Mouse (Mus musculus) layer of hippocampus, adult 2 months (tissue): ENCODE results near the gene Endod1. TPM values are rescaled to one million over a fixed set of nuclear protein-coding genes. Genes with fewer than 3 reads are reported as not detected.
A peak's percentile ranks its signal among the peaks of the same experiment; 100 is the strongest.
"Not testable (repeated sequence)": the region's sequence is repeated elsewhere in the genome, so short reads cannot be mapped to it uniquely, and the experiment has no call there.

Experiments
- DNase-seq, 2 experiments: peaks; one replicate each; pipeline ENCODE4 v3.0.0; 2022; ENCODE audit warnings: low spot score in 2 of 2
- H3K27ac ChIP-seq: fragments of 200-600 bp; 2 replicates; pipeline ENCODE4 v1.8.1; 2022
- H3K4me3 ChIP-seq: fragments of 200-600 bp; 2 replicates; pipeline ENCODE4 v1.8.1; 2022; ENCODE audit warnings: mild to moderate bottlenecking
- CTCF ChIP-seq: fragments of 200-600 bp; conservative IDR thresholded peaks from 2 replicates; pipeline ENCODE4 v1.8.1; 2022; ENCODE audit warnings: antibody characterized with exemption, mild to moderate bottlenecking, moderate library complexity
- total RNA-seq, 2 experiments: library from RNA; stranded (reverse); gene quantifications; 2 replicates each; pipeline ENCODE4 v1.2.3; 2021

Endod1 gene
- total RNA-seq, 2 experiments from 2014 or later, result 67.3 to 73.6 TPM

DNA sequence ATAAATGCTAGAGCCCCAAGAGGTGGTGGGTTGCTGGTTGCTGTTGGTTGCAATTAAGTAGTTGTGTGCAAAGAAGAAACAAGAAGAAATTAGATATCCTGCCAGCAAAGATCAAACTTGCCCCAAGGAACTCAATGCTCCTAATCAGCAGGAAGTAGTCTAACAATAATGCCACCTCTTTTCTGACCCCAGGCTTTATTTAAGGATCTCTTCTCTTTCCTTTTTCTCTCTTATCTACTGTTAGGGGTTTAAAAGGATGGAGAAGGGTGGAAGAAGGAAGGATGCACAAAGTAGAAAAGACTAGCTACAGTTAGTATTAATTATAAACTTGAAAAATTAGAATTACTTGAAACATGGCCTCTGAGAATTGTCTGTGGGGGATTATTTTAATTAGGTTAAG lies 8.9 kb downstream of the Endod1 start:
- Histone ChIP-seq H3K27ac (no peak overlapping the region), H3K4me3 (no peak overlapping the region)
- TF ChIP-seq CTCF, result no peak
- DNase-seq, result no peak

DNA sequence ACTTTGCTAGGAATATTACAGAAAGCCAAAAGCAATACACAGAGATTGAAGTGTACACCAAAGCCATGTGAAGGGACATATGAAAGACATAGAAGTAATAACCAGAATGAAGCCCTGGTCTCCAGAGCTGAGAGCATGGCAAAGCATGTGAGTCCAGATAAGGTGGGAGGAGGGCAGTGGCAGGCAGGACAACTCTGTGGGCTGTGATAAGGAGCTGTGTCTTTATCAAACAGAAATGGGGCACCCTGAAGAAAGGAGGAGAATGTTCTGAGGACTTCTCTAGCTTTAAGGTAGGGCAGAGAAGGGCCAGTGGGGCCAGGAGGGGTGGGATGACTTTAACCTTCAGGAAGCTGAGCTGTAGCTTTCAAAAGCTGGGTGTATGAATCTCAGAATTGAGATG lies 12.0 kb downstream of the Endod1 start:
- Histone ChIP-seq H3K27ac (no peak overlapping the region), H3K4me3 (no peak overlapping the region)
- no peak for DNase-seq
- no peak for TF ChIP-seq CTCF

DNA sequence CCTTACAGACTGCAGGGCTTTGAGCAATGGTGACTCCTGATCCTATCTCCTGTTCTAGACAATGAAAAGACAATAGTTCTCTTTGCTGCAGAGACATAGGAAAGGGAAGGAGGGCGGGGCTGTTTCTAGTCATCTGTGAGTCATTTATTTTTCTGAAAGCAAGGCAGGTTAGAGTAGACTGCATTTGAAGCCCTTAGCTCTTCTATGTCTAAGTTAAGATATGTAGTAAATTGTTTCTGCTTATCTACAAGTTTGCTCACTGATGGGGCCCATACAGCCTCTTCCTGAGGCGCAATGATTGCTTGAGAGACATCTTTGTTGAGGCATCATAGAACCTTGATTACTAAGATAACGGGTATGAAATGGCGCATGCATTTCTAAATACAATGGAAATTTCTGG lies 13.5 kb downstream of the Endod1 start:
- H3K4me3 ChIP-seq, result no peak overlapping the region
- no peak overlapping the region for H3K27ac ChIP-seq
- no peak for DNase-seq
- no peak for TF ChIP-seq CTCF

DNA sequence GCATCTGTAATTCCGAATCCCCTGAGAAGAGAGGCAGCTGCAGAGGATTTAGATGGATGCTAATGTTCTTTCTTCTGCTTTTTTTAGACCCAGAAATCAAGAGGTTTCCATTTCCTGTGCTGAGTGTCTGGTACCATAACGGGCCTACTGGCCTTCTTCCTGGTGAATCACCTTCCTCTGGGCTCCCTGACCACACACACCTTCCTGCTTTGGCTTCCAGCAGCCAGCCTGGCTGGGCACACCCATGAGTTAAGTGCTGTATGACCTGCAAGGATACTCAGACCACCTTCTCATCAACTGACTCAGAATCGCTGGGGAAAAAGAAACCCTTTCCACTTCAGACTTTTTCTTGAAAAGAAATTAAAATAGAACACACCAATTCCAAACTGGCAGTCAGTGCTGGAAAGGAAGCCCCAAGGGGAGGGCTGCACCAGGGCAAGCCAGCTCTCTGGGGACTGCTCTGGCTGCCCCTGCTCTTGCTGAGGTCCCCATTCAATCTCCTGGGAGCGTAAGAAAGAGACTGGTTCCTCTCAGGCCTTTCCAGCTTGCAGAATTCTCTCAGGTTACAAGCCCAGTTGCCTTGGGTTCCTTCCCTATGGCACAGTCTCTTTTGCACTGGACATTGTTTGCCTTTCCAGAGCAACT lies 15.7 kb downstream of the Endod1 start:
- TF ChIP-seq CTCF, result no peak
- no peak for DNase-seq
- Histone ChIP-seq H3K27ac (peak overlapping the region; percentile 80), H3K4me3 (no peak overlapping the region)

DNA sequence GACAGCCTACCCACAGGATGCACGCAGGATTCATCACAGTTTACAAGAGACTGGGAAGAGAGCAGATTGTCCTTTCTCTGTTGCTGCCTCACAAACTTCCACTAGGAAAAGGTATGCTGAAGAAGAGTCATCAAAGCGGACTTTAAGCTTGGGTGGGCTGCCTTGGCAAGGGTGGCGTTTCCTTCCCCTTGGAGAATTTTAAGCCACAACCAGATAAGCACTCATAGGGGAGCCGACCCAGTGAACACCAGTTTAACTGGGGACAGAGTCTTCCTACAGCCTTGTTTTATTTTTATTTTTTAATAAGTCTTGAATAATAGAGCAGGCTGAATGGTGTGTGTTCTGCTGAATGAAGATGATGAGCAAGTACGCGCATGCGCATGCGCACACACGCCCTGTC lies 16.6 kb downstream of the Endod1 start:
- H3K4me3 ChIP-seq, result no peak overlapping the region
- DNase-seq, result no peak
- peak overlapping the region; percentile 80; the same call in 1 of the 2 replicates for H3K27ac ChIP-seq
- no peak for TF ChIP-seq CTCF

DNA sequence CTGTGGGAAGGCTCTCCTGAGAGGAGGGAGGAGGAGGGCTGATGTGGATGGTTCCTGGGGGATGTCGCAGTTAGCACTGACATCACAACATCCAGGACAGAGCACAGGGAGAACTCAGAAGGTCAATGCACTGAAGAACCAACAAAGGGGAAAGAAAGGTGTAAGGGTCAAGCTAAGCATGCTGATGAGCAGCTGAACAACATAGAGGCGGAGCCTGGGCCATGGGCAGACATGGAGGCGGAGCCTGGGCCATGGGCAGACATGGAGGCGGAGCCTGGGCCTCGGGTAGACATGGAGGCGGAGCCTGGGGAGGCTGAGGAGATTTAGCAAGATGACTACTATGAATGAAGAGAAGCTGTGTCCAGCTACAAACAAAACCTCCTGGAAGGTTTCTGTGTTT lies 17.8 kb downstream of the Endod1 start:
- Histone ChIP-seq H3K27ac (no peak overlapping the region), H3K4me3 (no peak overlapping the region)
- no peak for DNase-seq
- TF ChIP-seq CTCF, result no peak

DNA sequence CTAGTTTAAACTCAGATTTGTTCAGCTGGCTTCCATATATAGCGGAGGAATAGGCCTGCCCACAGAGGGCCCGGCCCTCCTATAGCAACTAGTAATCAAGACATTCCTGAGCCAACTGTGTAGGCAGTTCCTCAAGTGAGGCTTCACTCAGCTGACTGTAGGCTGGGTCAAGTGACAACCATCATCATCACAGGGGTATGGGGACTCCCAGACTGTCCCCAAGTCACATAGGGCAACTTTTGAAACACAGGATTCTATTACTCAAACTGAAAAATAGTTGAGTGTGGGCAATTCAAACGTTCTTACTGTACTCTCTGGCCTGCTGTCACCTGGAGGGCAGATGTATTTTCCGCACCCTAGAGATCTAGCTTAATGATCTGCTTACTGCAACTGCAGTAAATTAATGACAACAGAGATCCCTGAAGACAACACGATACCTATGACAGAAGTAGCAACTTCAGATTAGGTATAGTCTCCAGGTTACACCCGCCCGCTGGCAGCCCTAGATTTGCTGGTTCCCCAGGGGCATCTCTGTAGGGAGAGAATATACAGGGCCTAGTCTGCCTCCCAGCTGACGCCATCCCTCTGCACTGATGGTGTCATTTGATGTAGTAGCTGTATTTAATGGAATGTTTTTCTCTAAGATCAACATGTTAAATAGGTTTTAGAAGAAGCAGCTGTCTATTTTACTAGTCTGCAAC lies 19.1 kb downstream of the Endod1 start:
- no peak overlapping the region for H3K4me3 ChIP-seq
- no peak overlapping the region for H3K27ac ChIP-seq
- no peak for TF ChIP-seq CTCF
- DNase-seq, result no peak

DNA sequence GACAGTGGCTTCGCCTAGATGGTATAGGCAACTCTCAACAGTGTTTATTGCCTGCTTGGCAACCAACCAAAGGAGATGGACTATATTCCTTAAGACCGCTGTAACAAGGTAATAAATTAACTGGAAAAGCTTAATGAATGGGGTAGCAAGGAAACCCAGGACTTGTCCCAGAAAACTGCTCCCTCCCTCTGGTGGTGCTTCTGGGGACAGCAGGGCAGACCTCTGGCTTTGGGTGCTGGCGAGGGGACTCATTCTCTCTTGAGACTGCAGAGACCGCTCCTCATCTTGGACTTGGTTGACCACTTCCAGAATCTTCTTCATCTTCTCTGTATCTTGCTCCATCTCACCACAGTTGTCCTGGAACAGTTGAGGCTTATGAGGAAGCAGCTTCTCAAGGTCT lies 24.3 kb downstream of the Endod1 start:
- no peak overlapping the region for H3K27ac ChIP-seq
- no peak overlapping the region for H3K4me3 ChIP-seq
- peak; percentile 70 for TF ChIP-seq CTCF
- DNase-seq, result no peak

DNA sequence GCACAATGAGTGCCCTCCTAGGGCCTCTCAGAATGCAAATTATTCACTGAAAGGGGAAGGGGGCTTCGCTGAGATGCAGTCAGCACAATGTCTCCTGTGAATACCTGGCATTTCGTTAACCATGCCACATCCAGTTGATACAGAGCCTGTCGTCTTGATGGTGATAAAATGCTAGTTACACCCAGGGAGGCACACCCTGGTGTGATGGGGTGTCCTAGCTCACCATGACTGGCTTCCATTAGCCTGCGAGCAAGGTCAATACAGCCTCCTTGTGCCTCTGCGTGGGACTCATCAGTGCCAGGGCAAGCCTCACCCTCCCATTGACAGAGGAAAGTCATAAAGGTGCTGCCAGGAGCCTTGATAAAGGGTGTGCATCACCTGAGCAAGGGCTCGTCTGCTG lies 26.5 kb downstream of the Endod1 start:
- no peak for TF ChIP-seq CTCF
- H3K4me3 ChIP-seq, result no peak overlapping the region
- H3K27ac ChIP-seq, result no peak overlapping the region
- DNase-seq, result no peak

DNA sequence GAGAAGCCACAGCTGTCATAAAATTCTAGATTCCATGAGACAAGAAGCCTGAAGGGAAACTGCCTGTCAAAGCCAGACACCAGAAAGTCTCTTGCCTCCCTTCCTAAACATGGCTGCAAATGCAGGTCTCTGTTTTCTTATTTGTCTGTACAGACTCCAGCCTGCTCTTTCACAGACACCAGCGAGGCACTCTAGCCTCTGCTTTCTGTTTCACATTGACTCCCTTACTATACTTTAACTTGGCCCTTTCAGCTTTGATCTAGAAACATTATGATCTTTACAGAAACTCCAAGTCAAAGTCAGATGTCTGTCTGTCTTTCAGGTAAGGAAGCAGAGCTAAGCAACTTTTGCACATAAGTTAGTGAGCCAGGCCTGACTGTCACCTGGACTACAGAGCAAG lies 29.0 kb downstream of the Endod1 start:
- Histone ChIP-seq H3K27ac (no peak overlapping the region), H3K4me3 (no peak overlapping the region)
- no peak for TF ChIP-seq CTCF
- no peak for DNase-seq

DNA sequence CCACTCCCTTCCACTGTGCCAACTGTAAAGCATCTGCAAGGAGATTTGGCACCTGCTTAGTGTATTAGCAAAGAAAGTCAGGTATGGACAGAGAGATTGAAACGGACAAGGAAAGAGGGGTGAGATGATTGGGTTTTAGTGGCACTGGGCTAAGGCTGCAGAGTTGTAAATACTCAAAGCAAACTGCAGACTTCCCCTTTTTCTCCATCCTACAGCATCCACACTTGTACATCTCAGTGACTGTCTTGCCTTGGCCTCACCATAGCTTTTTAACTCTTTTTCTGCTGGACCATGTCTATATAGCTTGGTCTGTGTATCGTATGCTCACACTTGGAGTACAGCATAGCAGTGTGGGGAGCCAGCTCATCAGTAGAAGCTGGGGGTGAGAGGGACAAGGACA lies 30.5 kb downstream of the Endod1 start:
- Histone ChIP-seq H3K27ac (no peak overlapping the region), H3K4me3 (no peak overlapping the region)
- TF ChIP-seq CTCF, result no peak
- no peak for DNase-seq

DNA sequence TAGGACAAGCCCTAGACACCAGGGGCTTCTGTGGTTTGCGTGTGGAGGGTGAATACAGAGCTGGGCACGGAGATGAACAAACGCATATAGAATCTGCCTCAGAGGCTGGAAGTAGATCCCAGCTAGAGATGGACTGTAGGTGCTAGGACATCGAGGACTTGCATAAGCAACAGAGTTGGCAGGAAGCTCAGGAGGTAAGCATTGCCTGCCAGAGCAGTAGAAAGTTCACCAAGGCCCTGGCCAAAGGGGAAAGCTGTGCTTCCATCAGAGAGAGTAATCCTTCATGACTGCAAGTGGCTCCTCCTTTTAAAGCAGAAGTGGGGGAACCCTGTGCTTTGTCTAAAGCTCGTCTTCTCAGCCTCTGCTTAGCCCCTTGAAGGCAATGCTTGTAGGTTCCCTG lies 31.9 kb downstream of the Endod1 start:
- no peak for DNase-seq
- Histone ChIP-seq H3K27ac (no peak overlapping the region), H3K4me3 (no peak overlapping the region)
- TF ChIP-seq CTCF, result no peak

DNA sequence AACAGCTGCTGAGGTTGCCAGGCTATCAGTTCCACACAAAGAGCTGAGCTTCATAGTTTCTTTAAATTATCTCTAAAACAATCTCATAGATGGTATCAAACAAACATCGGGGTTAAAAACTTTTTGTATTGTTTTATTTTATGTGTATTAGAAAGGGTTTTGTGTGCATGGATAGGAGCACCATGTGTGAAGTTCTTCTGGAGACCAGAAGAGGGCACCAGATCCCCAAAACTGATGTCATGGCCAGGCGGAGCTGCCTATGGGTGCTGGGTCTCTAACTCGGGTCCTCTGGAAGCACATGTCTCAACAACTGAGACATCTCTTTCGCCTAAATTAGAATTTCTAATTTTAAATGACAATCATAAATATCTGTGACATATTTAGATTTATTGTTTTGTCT lies 32.9 kb downstream of the Endod1 start:
- no peak overlapping the region for H3K27ac ChIP-seq
- DNase-seq, result peak in 1 of 2 experiments; percentile 45
- peak; percentile 85 for TF ChIP-seq CTCF
- no peak overlapping the region for H3K4me3 ChIP-seq

DNA sequence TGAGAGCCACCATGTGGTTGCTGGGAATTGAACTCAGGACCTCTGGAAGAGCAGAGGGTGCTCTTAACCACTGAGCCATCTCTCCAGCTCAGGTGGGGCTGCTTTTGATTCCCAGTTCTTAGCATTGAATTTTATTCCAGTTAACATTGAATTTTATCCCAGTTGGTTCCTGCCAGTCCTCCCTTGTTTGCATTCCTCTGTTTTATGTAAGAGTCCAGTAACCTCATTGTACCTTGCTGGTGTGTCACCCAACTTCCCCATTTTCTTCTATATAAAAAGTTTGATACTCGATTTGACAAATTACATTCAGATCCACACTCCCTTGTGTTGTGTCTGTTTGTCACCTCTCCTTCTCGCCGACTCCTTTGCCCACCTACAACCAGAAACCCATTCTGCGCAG lies 35.4 kb downstream of the Endod1 start:
- H3K4me3 ChIP-seq, DNase-seq, H3K27ac ChIP-seq: not testable (repeated sequence)
